Mouse (Mus musculus) MEL (cell line): ENCODE data around the gene Prkag2.

Experiments
- CHD1 ChIP-seq: IDR thresholded peaks from 2 replicates; pipeline ENCODE4 v1.6.1; 2012; ENCODE audit warnings: low read depth, mild to moderate bottlenecking, inconsistent platforms, low read length, improper control_type of control experiment
- CTCF ChIP-seq, 3 experiments: IDR thresholded peaks in 2 of 3; conservative IDR thresholded peaks in 1 of 3; 2 replicates each; pipeline ENCODE4 v1.5.1; 2011 to 2012; ENCODE audit warnings: low read length in 3 of 3, low read depth in 2 of 3, mild to moderate bottlenecking in 2 of 3, improper control_type of control experiment in 1 of 3, inconsistent platforms in 1 of 3, mixed read lengths in 1 of 3, moderate library complexity in 1 of 3; ENCODE audit not compliant: control insufficient read depth in 1 of 3, insufficient read depth in 1 of 3, poor library complexity in 1 of 3, severe bottlenecking in 1 of 3
- NRF1 ChIP-seq: IDR thresholded peaks from 2 replicates; pipeline ENCODE4 v1.6.1; 2014; ENCODE audit warnings: low read depth, mild to moderate bottlenecking, inconsistent platforms, low read length, improper control_type of control experiment, moderate library complexity; ENCODE audit not compliant: poor library complexity, insufficient read depth, severe bottlenecking
- POLR2A ChIP-seq, 2 experiments: IDR thresholded peaks; 2 replicates each; pipeline ENCODE4 v1.6.1; 2011 to 2012; ENCODE audit warnings: low read length in 2 of 2, mild to moderate bottlenecking in 2 of 2, control low read depth in 1 of 2, improper control_type of control experiment in 1 of 2, low read depth in 1 of 2, moderate library complexity in 1 of 2; ENCODE audit not compliant: control insufficient read depth in 1 of 2, insufficient read depth in 1 of 2, poor library complexity in 1 of 2
- ZKSCAN1 ChIP-seq: IDR thresholded peaks from 2 replicates; pipeline ENCODE4 v1.6.1; 2012; ENCODE audit warnings: low read depth, mild to moderate bottlenecking, inconsistent platforms, low read length, improper control_type of control experiment, moderate library complexity
- ZMIZ1 ChIP-seq: IDR thresholded peaks from 2 replicates; pipeline ENCODE4 v1.6.1; 2012; ENCODE audit warnings: low read depth, mild to moderate bottlenecking, inconsistent platforms, low read length, improper control_type of control experiment, moderate library complexity
- ZNF384 ChIP-seq: IDR thresholded peaks from 2 replicates; pipeline ENCODE4 v1.6.1; 2012; ENCODE audit warnings: low read depth, mild to moderate bottlenecking, inconsistent platforms, low read length, improper control_type of control experiment

- TF ChIP-seq CHD1: no peak
- no peak for TF ChIP-seq ZMIZ1
- no peak for TF ChIP-seq NRF1
- TF ChIP-seq ZNF384: no peak
- TF ChIP-seq POLR2A (IDR thresholded peaks at IDR 0.05; ENCODE audit: control insufficient read depth in 1 of 2, insufficient read depth in 1 of 2, low read depth in 1 of 2, low read length in 2 of 2, poor library complexity in 1 of 2): no peak
- TF ChIP-seq ZKSCAN1: no peak
- TF ChIP-seq CTCF (IDR thresholded peaks at IDR 0.05 in 2 of 3, conservative IDR thresholded peaks at IDR 0.05 in 1 of 3; ENCODE audit: control insufficient read depth in 1 of 3, insufficient read depth in 1 of 3, low read depth in 2 of 3, low read length in 3 of 3, poor library complexity in 1 of 3, severe bottlenecking in 1 of 3): no peak
These were observed 245.4 kb downstream of the Prkag2 start for GRCm38 (mm10) chr5:24854827-24855600.
